In genomic region chr5:43354351-43354942, GRCm38 (mm10) we compare ENCODE assay signal across 8 mouse cellular contexts.
DNase-seq lines count a peak whose midpoint lies in the region; ATAC-seq and TF ChIP-seq lines count a peak whose summit lies in the region.

No protein-coding gene starts in this region.

- TF ChIP-seq POLR2A in heart, adult 2 months (IDR thresholded peaks at IDR 0.05; ENCODE audit: insufficient read depth, low read depth, low read length), result no peak

- peak overlapping the region; percentile 84 for H3K27ac ChIP-seq in heart, adult 2 months
- peak overlapping the region; percentile 71 for H3K27ac ChIP-seq in hindbrain, embryonic 15.5 days (replicated peaks)
- H3K27ac ChIP-seq in lung, embryonic 16.5 days (ENCODE audit: low read length), result peak overlapping the region; percentile 58
- H3K27ac ChIP-seq in stomach, embryonic 14.5 days (ENCODE audit: low read length), result no peak overlapping the region

- no peaks in the 10 kb centered on the region for H3K27me3 ChIP-seq in heart, adult 2 months (ENCODE audit: control insufficient read depth, insufficient read depth, low read length)
- H3K27me3 ChIP-seq in hindbrain, embryonic 15.5 days, result no peaks in the 10 kb centered on the region
- no peaks in the 10 kb centered on the region for H3K27me3 ChIP-seq in lung, embryonic 16.5 days (ENCODE audit: control insufficient read depth, insufficient read depth, low read depth, low read length)
- no peaks in the 10 kb centered on the region for H3K27me3 ChIP-seq in stomach, embryonic 14.5 days (ENCODE audit: control insufficient read depth, insufficient read depth, low read length)

- WGBS in heart, adult 2 months, result 38% methylated on average over 14 of the region's 14 CpGs
- WGBS in hindbrain, embryonic 15.5 days, result 48% methylated on average over 14 of the region's 14 CpGs
- WGBS in lung, embryonic 16.5 days, result 23% methylated on average over 14 of the region's 14 CpGs
- 34% methylated on average over 14 of the region's 14 CpGs for WGBS in stomach, embryonic 14.5 days

- ATAC-seq in common myeloid progenitor, adult 5-6 weeks (replicated peaks; ENCODE audit: low read depth, poor library complexity, severe bottlenecking), result peak; percentile 57
- peak; percentile 9; the same call in 1 of the 2 replicates for ATAC-seq in hindbrain, embryonic 15.5 days (ENCODE audit: low FRiP score, low read depth)
- peak; percentile 36 for ATAC-seq in lung, embryonic 16.5 days (ENCODE audit: low read depth)
- peak; percentile 11; the same call in 1 of the 2 replicates for ATAC-seq in stomach, embryonic 14.5 days (ENCODE audit: insufficient number of reproducible peaks, insufficient read depth, low FRiP score, low read depth)

- no peaks in the 10 kb centered on the region for H3K79me2 ChIP-seq in heart, adult 2 months (replicated peaks; ENCODE audit: control insufficient read depth, insufficient read depth, low read length)

- peaks cover 4% of the 10 kb centered on the region for H3K4me1 ChIP-seq in heart, adult 2 months (ENCODE audit: control insufficient read depth, insufficient read depth, low read length)
- peaks cover 25% of the 10 kb centered on the region for H3K4me1 ChIP-seq in hindbrain, embryonic 15.5 days (replicated peaks)
- H3K4me1 ChIP-seq in lung, embryonic 16.5 days (replicated peaks; ENCODE audit: control insufficient read depth, insufficient read depth, low read length), result peaks cover 14% of the 10 kb centered on the region
- H3K4me1 ChIP-seq in stomach, embryonic 14.5 days (ENCODE audit: control insufficient read depth, insufficient read depth, low read length), result no peaks in the 10 kb centered on the region

- H3K9ac ChIP-seq in heart, adult 2 months (ENCODE audit: low read depth, low read length), result peak overlapping the region; percentile 61
- no peak overlapping the region for H3K9ac ChIP-seq in hindbrain, embryonic 15.5 days
- H3K9ac ChIP-seq in lung, embryonic 16.5 days (ENCODE audit: low read length), result peak overlapping the region; percentile 50; the same call in 1 of the 2 replicates
- H3K9ac ChIP-seq in stomach, embryonic 14.5 days (replicated peaks; ENCODE audit: low read depth, low read length), result no peak overlapping the region

- H3K36me3 ChIP-seq in heart, adult 2 months (ENCODE audit: control insufficient read depth, insufficient read depth, low read length), result no peaks in the 10 kb centered on the region
- H3K36me3 ChIP-seq in hindbrain, embryonic 15.5 days, result no peaks in the 10 kb centered on the region
- no peaks in the 10 kb centered on the region for H3K36me3 ChIP-seq in lung, embryonic 16.5 days (ENCODE audit: control insufficient read depth, insufficient read depth, low read length)
- no peaks in the 10 kb centered on the region for H3K36me3 ChIP-seq in stomach, embryonic 14.5 days (ENCODE audit: control insufficient read depth, insufficient read depth, low read length)

- TF ChIP-seq EP300 in heart, adult 2 months (IDR thresholded peaks at IDR 0.05; ENCODE audit: insufficient read depth, low read depth, low read length), result no peak

- H3K9me3 ChIP-seq in hindbrain, embryonic 15.5 days, result no peaks in the 10 kb centered on the region
- H3K9me3 ChIP-seq in lung, embryonic 16.5 days (ENCODE audit: control insufficient read depth, low read length), result no peaks in the 10 kb centered on the region
- no peaks in the 10 kb centered on the region for H3K9me3 ChIP-seq in stomach, embryonic 14.5 days (ENCODE audit: control insufficient read depth, low read depth, low read length)

- intact Hi-C loops in heart, adult 2 months (cut with DNase I), result loop anchor here (2.0 kb wide), 1 partner anchor 122 kb away; the partner anchor contains the start of gene Cpeb2
- intact Hi-C loops in heart, postnatal 36 days (cut with DNase I), result loop anchor here (2.0 to 10.0 kb wide), 3 partner anchors 57 to 390 kb away; partner anchors contain the start of gene Cpeb2

- H3K4me3 ChIP-seq in heart, adult 2 months, result peak overlapping the region; percentile 40
- peak overlapping the region; percentile 27 for H3K4me3 ChIP-seq in hindbrain, embryonic 15.5 days
- H3K4me3 ChIP-seq in lung, embryonic 16.5 days (ENCODE audit: low read length), result peak overlapping the region; percentile 52
- peak overlapping the region; percentile 27 for H3K4me3 ChIP-seq in stomach, embryonic 14.5 days (ENCODE audit: low read depth, low read length)

- DNase-seq in heart, adult 2 months, result no peak
- DNase-seq in heart, postnatal 36 days, result no peak
- DNase-seq in cerebellum, postnatal 36 days, result no peak
- DNase-seq in layer of hippocampus, postnatal 25 days (ENCODE audit: extremely low spot score in 1 of 2, low spot score in 1 of 2), result no peak

- H3K4me2 ChIP-seq in hindbrain, embryonic 15.5 days, result peak overlapping the region; percentile 53
- peak overlapping the region; percentile 74 for H3K4me2 ChIP-seq in lung, embryonic 16.5 days (ENCODE audit: low read depth, low read length)
- H3K4me2 ChIP-seq in stomach, embryonic 14.5 days (replicated peaks; ENCODE audit: low read depth, low read length), result peak overlapping the region; percentile 44

- no peak for TF ChIP-seq CTCF in heart, adult 2 months (IDR thresholded peaks at IDR 0.05)

Comparison
In these comparisons a context has a peak if more than half of its experiments do, and no peak if none do; other contexts are left out.
1. H3K9ac ChIP-seq: peak in heart, adult 2 months (single experiment) and lung, embryonic 16.5 days (single experiment); none in hindbrain, embryonic 15.5 days (single experiment) and stomach, embryonic 14.5 days (single experiment).
2. Peak in every context shown above with its lines, with median percentiles within 50 percentile points of each other: H3K4me3 ChIP-seq, ATAC-seq and H3K4me2 ChIP-seq.